Mouse (Mus musculus): Measurements from ENCODE around the gene Plin3. TPM values are rescaled to one million over a fixed set of nuclear protein-coding genes. Genes with fewer than 3 reads are reported as not detected.

Plin3 gene
- polyA plus RNA-seq, 1 experiment from 2014 or later = 28.8 TPM

- WGBS = 88% methylated on average over 4 of the region's 4 CpGs
- ATAC-seq (ENCODE audit: low FRiP score) = no peak
- no peaks in the 10 kb centered on the region for H3K27me3 ChIP-seq
- H3K4me3 ChIP-seq (replicated peaks) = no peak overlapping the region
- peaks cover 21% of the 10 kb centered on the region for H3K36me3 ChIP-seq (replicated peaks)
- H3K9ac ChIP-seq = no peak overlapping the region
- no peaks in the 10 kb centered on the region for H3K9me3 ChIP-seq
- H3K4me1 ChIP-seq = peaks cover 3% of the 10 kb centered on the region
- H3K4me2 ChIP-seq = no peak overlapping the region
- H3K27ac ChIP-seq = no peak overlapping the region
Observed at GRCm38 (mm10) chr17:56282802-56283201, 9.9 kb downstream of the Plin3 start.

- no peak overlapping the region for H3K27ac ChIP-seq
- ATAC-seq (ENCODE audit: low FRiP score) = no peak
- 92% methylated on average over 12 of the region's 12 CpGs for WGBS
Observed at GRCm38 (mm10) chr17:56281193-56281592, 11.5 kb downstream of the Plin3 start.

GRCm38 (mm10) chr17:56279481-56280155, 13.1 kb downstream of the Plin3 start:
- no peak overlapping the region for H3K27ac ChIP-seq
- WGBS = 93% methylated on average over 12 of the region's 12 CpGs
- H3K9ac ChIP-seq = no peak overlapping the region
- peaks cover 9% of the 10 kb centered on the region; the same call in 1 of the 2 replicates for H3K36me3 ChIP-seq (replicated peaks)
- H3K27me3 ChIP-seq = no peaks in the 10 kb centered on the region
- no peak for ATAC-seq (ENCODE audit: low FRiP score)
- no peak overlapping the region for H3K4me2 ChIP-seq
- H3K9me3 ChIP-seq = no peaks in the 10 kb centered on the region
- H3K4me3 ChIP-seq (replicated peaks) = no peak overlapping the region
- H3K4me1 ChIP-seq = peaks cover 18% of the 10 kb centered on the region

More at GRCm38 (mm10) chr17:56281193-56281592, 11.5 kb downstream of the Plin3 start:
- H3K4me1 ChIP-seq = peaks cover 15% of the 10 kb centered on the region
- H3K4me3 ChIP-seq (replicated peaks) = no peak overlapping the region
- no peak overlapping the region for H3K4me2 ChIP-seq
- H3K36me3 ChIP-seq (replicated peaks) = peaks cover 18% of the 10 kb centered on the region
- H3K27me3 ChIP-seq = no peaks in the 10 kb centered on the region
- H3K9me3 ChIP-seq = no peaks in the 10 kb centered on the region
- no peak overlapping the region for H3K9ac ChIP-seq

- Histone ChIP-seq H3K27me3 (no peaks in the 10 kb centered on the region), H3K9me3 (no peaks in the 10 kb centered on the region), H3K4me1 (peaks cover 18% of the 10 kb centered on the region), H3K36me3 (replicated peaks) (peaks cover 9% of the 10 kb centered on the region; the same call in 1 of the 2 replicates), H3K9ac (no peak overlapping the region), H3K4me3 (replicated peaks) (no peak overlapping the region), H3K27ac (no peak overlapping the region), H3K4me2 (no peak overlapping the region)
- no peak for ATAC-seq (ENCODE audit: low FRiP score)
- 92% methylated on average over 5 of the region's 5 CpGs for WGBS
Observed at GRCm38 (mm10) chr17:56278340-56278739, 14.3 kb downstream of the Plin3 start.

GRCm38 (mm10) chr17:56277567-56277893, 15.1 kb downstream of the Plin3 start:
- Histone ChIP-seq H3K27me3 (no peaks in the 10 kb centered on the region), H3K4me3 (replicated peaks) (no peak overlapping the region), H3K4me2 (peak overlapping the region; percentile 72), H3K27ac (no peak overlapping the region; the same call in 1 of the 2 replicates), H3K4me1 (peaks cover 18% of the 10 kb centered on the region), H3K36me3 (replicated peaks) (peaks cover 9% of the 10 kb centered on the region; the same call in 1 of the 2 replicates), H3K9ac (no peak overlapping the region), H3K9me3 (no peaks in the 10 kb centered on the region)
- no peak for ATAC-seq (ENCODE audit: low FRiP score)
- WGBS = 45% methylated on average over 2 of the region's 2 CpGs

GRCm38 (mm10) chr17:56276643-56277566, 15.8 kb downstream of the Plin3 start, which contains the start of gene Ticam1:
TSS of gene Ticam1 (minus strand) at chr17:56276786.
- H3K4me2 ChIP-seq = peak within 1 kb of the TSS; percentile 72
- peak; percentile 87 for ATAC-seq (ENCODE audit: low FRiP score)
- H3K27me3 ChIP-seq = no peaks in the 10 kb centered on the region
- peaks cover 18% of the 10 kb centered on the region for H3K4me1 ChIP-seq
- peak within 1 kb of the TSS; percentile 65 for H3K9ac ChIP-seq
- H3K4me3 ChIP-seq (replicated peaks) = peak within 1 kb of the TSS; percentile 46
- H3K27ac ChIP-seq = peak within 1 kb of the TSS; percentile 78
- peaks cover 9% of the 10 kb centered on the region; the same call in 1 of the 2 replicates for H3K36me3 ChIP-seq (replicated peaks)
- whole genome bisulfite sequencing = 7% methylated on average over 17 of the region's 21 CpGs
- H3K9me3 ChIP-seq = no peaks in the 10 kb centered on the region

GRCm38 (mm10) chr17:56275842-56276480, 16.7 kb downstream of the Plin3 start:
- Histone ChIP-seq H3K36me3 (replicated peaks) (peaks cover 5% of the 10 kb centered on the region; the same call in 1 of the 2 replicates), H3K9me3 (no peaks in the 10 kb centered on the region), H3K4me3 (replicated peaks) (peak overlapping the region; percentile 46), H3K27me3 (no peaks in the 10 kb centered on the region), H3K4me2 (peak overlapping the region; percentile 72), H3K4me1 (peaks cover 18% of the 10 kb centered on the region), H3K27ac (0 out of 2 replicates have a peak overlapping the region, but pooled peaks have one; percentile 78), H3K9ac (peak overlapping the region; percentile 65)
- 34% methylated on average over 5 of the region's 5 CpGs for WGBS
- no peak; the same call in 1 of the 2 replicates for ATAC-seq (ENCODE audit: low FRiP score)

GRCm38 (mm10) chr17:56273986-56274385, 18.7 kb downstream of the Plin3 start:
- Histone ChIP-seq H3K4me3 (replicated peaks) (no peak overlapping the region), H3K9me3 (no peaks in the 10 kb centered on the region), H3K27ac (no peak overlapping the region), H3K36me3 (replicated peaks) (no peaks in the 10 kb centered on the region), H3K27me3 (no peaks in the 10 kb centered on the region), H3K9ac (no peak overlapping the region), H3K4me1 (peaks cover 24% of the 10 kb centered on the region), H3K4me2 (no peak overlapping the region)
- ATAC-seq (ENCODE audit: low FRiP score) = no peak
- WGBS = 90% methylated on average over 5 of the region's 5 CpGs

- 81% methylated on average over 7 of the region's 7 CpGs for WGBS
- no peak for ATAC-seq (ENCODE audit: low FRiP score)
- no peak overlapping the region for H3K4me2 ChIP-seq
- no peaks in the 10 kb centered on the region for H3K27me3 ChIP-seq
- H3K9me3 ChIP-seq = no peaks in the 10 kb centered on the region
- peaks cover 27% of the 10 kb centered on the region for H3K4me1 ChIP-seq
- H3K4me3 ChIP-seq (replicated peaks) = no peak overlapping the region
- H3K36me3 ChIP-seq (replicated peaks) = no peaks in the 10 kb centered on the region
- H3K9ac ChIP-seq = no peak overlapping the region
- no peak overlapping the region for H3K27ac ChIP-seq
Observed at GRCm38 (mm10) chr17:56273482-56273881, 19.2 kb downstream of the Plin3 start.

- 77% methylated on average over 3 of the region's 3 CpGs for WGBS
- no peak overlapping the region for H3K4me2 ChIP-seq
- no peak for ATAC-seq (ENCODE audit: low FRiP score)
- H3K9me3 ChIP-seq = no peaks in the 10 kb centered on the region
- H3K27ac ChIP-seq = no peak overlapping the region
- H3K9ac ChIP-seq = 0 out of 2 replicates have a peak overlapping the region, but pooled peaks have one; percentile 17
- H3K4me1 ChIP-seq = peaks cover 26% of the 10 kb centered on the region
- no peak overlapping the region for H3K4me3 ChIP-seq (replicated peaks)
- no peaks in the 10 kb centered on the region for H3K27me3 ChIP-seq
- no peaks in the 10 kb centered on the region for H3K36me3 ChIP-seq (replicated peaks)
Observed at GRCm38 (mm10) chr17:56272644-56273043, 20.0 kb downstream of the Plin3 start.

GRCm38 (mm10) chr17:56271609-56272253, 20.9 kb downstream of the Plin3 start:
- no peak for ATAC-seq (ENCODE audit: low FRiP score)
- no peak overlapping the region for H3K4me2 ChIP-seq
- no peaks in the 10 kb centered on the region for H3K27me3 ChIP-seq
- no peaks in the 10 kb centered on the region for H3K9me3 ChIP-seq
- peaks cover 17% of the 10 kb centered on the region for H3K4me1 ChIP-seq
- H3K27ac ChIP-seq = no peak overlapping the region
- 88% methylated on average over 12 of the region's 12 CpGs for WGBS
- no peak overlapping the region for H3K4me3 ChIP-seq (replicated peaks)
- no peak overlapping the region for H3K9ac ChIP-seq
- no peaks in the 10 kb centered on the region for H3K36me3 ChIP-seq (replicated peaks)

All from forebrain, embryonic 12.5 days (tissue).